Mouse (Mus musculus) forebrain, embryonic 16.5 days (tissue): Measurements from ENCODE around the gene Twnk. TPM values are rescaled to one million over a fixed set of nuclear protein-coding genes. Genes with fewer than 3 reads are reported as not detected.

Source experiments
- ATAC-seq: fragments of 200-750 bp; cut with Nextera tagmentation; 2 replicates; pipeline ENCODE4 v1.8.0; 2017; ENCODE audit warnings: mild to moderate bottlenecking, moderate library complexity
- H3K27ac ChIP-seq: fragments of 300-500 bp; sonication (generic); 2 replicates; pipeline ENCODE4 v1.5.1; 2014; ENCODE audit warnings: low read length, control low read depth
- H3K27me3 ChIP-seq: fragments of 300-500 bp; sonication (generic); replicated peaks from 2 replicates; pipeline ENCODE4 v1.6.1; 2014; ENCODE audit warnings: low read length; ENCODE audit not compliant: control insufficient read depth, insufficient read depth
- H3K36me3 ChIP-seq: fragments of 300-500 bp; sonication (generic); 2 replicates; pipeline ENCODE4 v1.6.1; 2014; ENCODE audit not compliant: control insufficient read depth, insufficient read depth
- H3K4me1 ChIP-seq: fragments of 300-500 bp; sonication (generic); replicated peaks from 2 replicates; pipeline ENCODE4 v1.6.1; 2014; ENCODE audit warnings: low read length; ENCODE audit not compliant: control insufficient read depth, insufficient read depth
- H3K4me2 ChIP-seq: fragments of 300-500 bp; sonication (generic); 2 replicates; pipeline ENCODE4 v1.6.1; 2014; ENCODE audit warnings: mild to moderate bottlenecking, low read length, control low read depth
- H3K4me3 ChIP-seq: fragments of 300-500 bp; sonication (generic); replicated peaks from 2 replicates; pipeline ENCODE4 v1.5.1; 2014; ENCODE audit warnings: mild to moderate bottlenecking, low read length, control low read depth
- H3K9ac ChIP-seq: fragments of 300-500 bp; sonication (generic); replicated peaks from 2 replicates; pipeline ENCODE4 v1.6.1; 2014; ENCODE audit warnings: low read depth, low read length, control low read depth
- H3K9me3 ChIP-seq: fragments of 300-500 bp; sonication (generic); 2 replicates; pipeline ENCODE4 v1.6.1; 2016; ENCODE audit warnings: low read length; ENCODE audit not compliant: control insufficient read depth
- WGBS: fragments of 180-500 bp; shearing (Covaris S2); extraction: QIAGEN DNeasy Blood & Tissue Kit; methylation state at CpG from one replicate; pipeline ENCODE4 v1.1.7; 2014; 5-methylcytosine and 5-hydroxymethylcytosine counted together
- polyA plus RNA-seq: library from polyadenylated mRNA; unstranded; fragments of >200 nt; fragmentation: Nextera tagmentation; extraction: Ambion mirVana; gene quantifications from 2 replicates; pipeline ENCODE4 v1.2.1, GENCODE M21; 2015

Twnk gene
- polyA plus RNA-seq, 1 experiment from 2014 or later = 24.6 TPM

DNA sequence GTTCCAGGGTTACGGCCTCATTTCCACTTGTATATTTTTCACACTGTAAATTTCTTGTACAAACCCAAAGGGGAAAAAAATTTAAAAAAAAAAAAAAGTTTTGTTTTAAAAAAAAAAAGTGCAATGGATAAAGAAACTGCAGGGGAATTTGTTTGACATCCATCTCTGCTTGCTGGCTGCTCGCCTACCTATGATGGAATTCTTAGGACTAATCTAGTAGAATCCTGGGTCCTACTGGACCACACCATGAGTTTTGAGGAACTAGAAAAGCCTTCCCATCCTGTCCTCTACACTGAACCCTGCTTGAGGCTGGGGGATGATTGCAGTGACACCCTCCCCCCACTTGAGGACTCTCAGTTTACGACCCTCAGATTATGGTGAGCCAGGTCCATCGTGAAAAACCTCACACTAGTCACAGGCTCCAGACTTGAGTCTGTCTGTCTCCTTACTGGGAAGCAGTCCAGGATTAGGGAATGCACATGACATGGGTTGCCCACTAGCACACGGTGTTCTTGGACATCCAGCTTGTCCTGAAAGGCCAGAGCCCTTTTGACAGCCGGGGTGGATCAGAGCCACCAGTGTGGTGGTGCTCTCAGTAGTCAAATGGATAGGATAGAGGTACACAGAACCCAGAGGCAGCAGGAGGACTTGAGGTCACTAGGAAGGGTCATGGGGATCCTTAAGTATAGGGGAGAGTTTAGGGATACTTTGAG is 21.7 kb downstream of the Twnk start:
- no peak for ATAC-seq
- no peak overlapping the region for H3K27ac ChIP-seq

DNA sequence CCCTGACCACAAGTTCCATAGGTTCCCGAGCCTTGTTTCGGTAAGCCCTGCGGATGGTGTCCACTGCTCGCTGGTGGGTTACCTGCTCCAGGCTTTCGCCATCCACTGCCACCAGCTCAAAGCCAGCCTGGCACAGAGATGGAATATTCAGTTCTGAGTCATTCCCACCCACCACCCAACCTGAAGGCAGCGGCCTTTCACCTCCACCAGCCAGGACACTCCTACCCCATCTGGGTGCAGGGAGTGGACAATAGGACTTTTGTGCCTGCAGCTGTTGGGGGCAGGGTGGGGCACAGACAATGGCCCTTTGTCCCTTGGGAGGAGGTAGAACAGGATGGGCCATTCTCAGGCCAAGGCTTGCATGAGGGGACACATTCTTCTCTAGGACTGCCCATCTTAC is 22.4 kb downstream of the Twnk start:
- peaks cover 17% of the 10 kb centered on the region for H3K36me3 ChIP-seq
- no peak overlapping the region for H3K4me3 ChIP-seq
- ATAC-seq = no peak
- no peak overlapping the region for H3K27ac ChIP-seq
- H3K9me3 ChIP-seq = no peaks in the 10 kb centered on the region
- no peaks in the 10 kb centered on the region for H3K27me3 ChIP-seq
- peaks cover 7% of the 10 kb centered on the region for H3K4me1 ChIP-seq
- 82% methylated on average over 6 of the region's 6 CpGs for WGBS
- no peak overlapping the region for H3K9ac ChIP-seq
- H3K4me2 ChIP-seq = no peak overlapping the region

More for the DNA sequence above, 21.7 kb downstream of the Twnk start:
- Histone ChIP-seq H3K4me2 (no peak overlapping the region), H3K36me3 (peaks cover 19% of the 10 kb centered on the region), H3K4me3 (no peak overlapping the region), H3K9ac (no peak overlapping the region), H3K9me3 (no peaks in the 10 kb centered on the region), H3K4me1 (peaks cover 5% of the 10 kb centered on the region), H3K27me3 (no peaks in the 10 kb centered on the region)
- WGBS = 78% methylated on average over 6 of the region's 6 CpGs

DNA sequence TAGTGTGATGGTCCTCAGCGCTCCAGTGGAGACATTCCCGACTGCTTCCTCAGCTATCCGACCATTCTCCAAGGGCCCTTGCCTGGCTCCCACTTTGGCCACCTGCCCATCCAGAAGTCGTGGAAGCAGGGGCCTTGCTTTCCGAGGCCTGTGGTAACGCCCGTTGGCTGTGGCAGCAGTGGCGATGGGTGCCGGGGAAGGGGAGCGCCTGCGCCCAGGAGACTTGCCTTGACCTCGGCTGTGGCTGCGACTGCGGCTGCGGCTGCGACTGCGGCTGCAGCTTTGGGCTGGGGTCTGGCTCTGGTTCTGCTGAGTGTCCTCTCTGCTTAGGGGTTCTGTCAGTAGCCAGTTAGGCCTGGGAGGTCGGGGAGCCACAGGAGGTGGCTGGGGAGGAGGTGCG is 23.3 kb downstream of the Twnk start:
- no peaks in the 10 kb centered on the region for H3K9me3 ChIP-seq
- H3K4me2 ChIP-seq = no peak overlapping the region
- H3K27me3 ChIP-seq = no peaks in the 10 kb centered on the region
- no peak overlapping the region for H3K27ac ChIP-seq
- H3K36me3 ChIP-seq = peaks cover 17% of the 10 kb centered on the region
- no peak overlapping the region for H3K4me3 ChIP-seq
- H3K9ac ChIP-seq = no peak overlapping the region
- ATAC-seq = no peak
- peaks cover 7% of the 10 kb centered on the region for H3K4me1 ChIP-seq
- WGBS = 63% methylated on average over 19 of the region's 19 CpGs

DNA sequence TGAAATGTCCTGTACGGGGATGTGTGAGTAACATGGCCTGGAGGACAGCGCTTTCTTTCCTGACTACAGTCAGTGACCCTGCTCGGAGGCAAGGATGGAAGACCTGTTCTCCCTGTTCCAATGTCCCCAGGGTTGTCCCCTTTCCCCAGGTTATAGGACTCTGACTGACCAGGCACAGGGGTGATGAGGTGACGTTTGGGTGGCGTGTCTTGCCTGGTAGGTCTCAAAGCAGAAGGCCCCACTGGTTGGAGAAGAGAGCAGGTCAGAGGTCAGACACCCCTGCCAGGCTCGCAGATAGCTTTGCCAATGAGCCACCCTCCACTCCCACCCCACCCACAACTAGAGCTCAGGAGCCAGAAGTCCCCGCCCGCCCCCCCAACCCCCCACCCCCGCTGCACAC is 24.1 kb downstream of the Twnk start:
- ATAC-seq = no peak
- H3K9me3 ChIP-seq = no peaks in the 10 kb centered on the region
- WGBS = 51% methylated on average over 9 of the region's 9 CpGs
- H3K4me1 ChIP-seq = peaks cover 7% of the 10 kb centered on the region
- H3K4me2 ChIP-seq = no peak overlapping the region
- H3K4me3 ChIP-seq = no peak overlapping the region
- no peak overlapping the region for H3K27ac ChIP-seq
- no peaks in the 10 kb centered on the region for H3K27me3 ChIP-seq
- H3K9ac ChIP-seq = no peak overlapping the region
- peaks cover 17% of the 10 kb centered on the region for H3K36me3 ChIP-seq

DNA sequence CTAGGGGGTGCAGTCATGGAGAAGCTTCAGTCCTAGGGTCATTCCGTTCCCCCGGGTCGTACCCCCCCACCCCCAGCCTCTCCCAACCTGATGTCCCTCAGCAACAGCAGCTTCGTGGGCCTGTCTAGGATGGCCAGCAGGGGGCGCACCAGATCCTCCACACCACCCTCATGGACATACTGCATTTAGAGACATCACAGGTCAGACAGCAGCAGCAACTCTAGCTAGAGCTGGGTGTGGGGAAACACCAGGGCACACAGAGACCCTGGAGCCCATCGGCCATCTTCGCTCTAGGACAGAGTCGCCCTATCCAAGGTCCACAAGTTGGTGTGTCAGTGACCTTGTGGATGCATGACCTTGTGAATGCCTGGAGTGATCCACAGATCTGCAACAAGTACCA is 24.6 kb downstream of the Twnk start:
- Histone ChIP-seq H3K27ac (no peak overlapping the region), H3K9me3 (no peaks in the 10 kb centered on the region), H3K4me2 (no peak overlapping the region), H3K4me3 (no peak overlapping the region), H3K36me3 (peaks cover 14% of the 10 kb centered on the region; the same call in 1 of the 2 replicates), H3K4me1 (peaks cover 7% of the 10 kb centered on the region), H3K9ac (no peak overlapping the region), H3K27me3 (no peaks in the 10 kb centered on the region)
- 39% methylated on average over 8 of the region's 8 CpGs for WGBS
- peak; percentile 24; the same call in 1 of the 2 replicates for ATAC-seq

DNA sequence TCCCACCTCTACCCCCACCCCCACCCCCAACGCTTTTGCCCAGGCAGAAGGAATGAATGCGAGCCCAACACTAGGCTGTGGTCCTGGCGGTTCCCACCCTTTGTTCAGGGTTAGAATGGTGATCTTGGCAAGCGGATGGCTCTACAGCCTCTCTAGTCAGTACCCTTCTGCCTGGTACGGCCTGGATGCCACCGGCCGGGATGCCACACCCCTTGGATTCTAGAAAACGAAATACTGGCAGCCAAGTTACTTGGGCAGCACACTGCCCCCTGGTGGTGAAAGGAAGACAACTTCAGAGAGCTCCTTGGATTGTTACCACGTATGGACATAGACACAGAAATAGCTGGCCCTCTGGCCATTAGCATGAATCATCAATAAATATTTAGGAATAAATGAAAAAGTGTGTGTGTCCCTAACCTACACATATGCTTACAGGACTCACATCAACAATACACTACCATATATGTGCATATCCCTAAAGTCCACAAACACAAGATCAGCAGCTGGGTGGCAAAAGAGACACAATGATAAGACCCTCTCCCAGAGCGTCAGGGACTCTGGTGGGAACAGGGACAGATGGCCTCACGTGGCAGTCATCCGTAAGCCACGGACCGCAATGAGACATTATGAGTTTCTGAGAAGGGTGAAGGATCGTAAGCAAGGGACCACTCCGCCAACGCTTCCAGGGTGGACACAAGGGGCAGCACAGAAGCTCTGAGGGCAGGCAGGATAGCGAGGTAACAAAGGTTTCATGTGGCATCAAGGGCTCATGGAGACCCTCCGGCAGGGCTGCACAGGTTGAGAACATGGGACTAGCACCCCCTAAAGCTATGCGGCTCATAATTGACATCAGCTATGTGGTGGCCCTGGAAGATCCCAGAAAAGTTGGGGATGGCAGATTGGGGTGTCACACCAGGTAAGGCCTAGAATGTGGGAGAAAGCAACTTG is 25.6 kb downstream of the Twnk start:
- H3K9ac ChIP-seq = no peak overlapping the region; the same call in 1 of the 2 replicates
- H3K4me3 ChIP-seq = no peak overlapping the region
- peak; percentile 31 for ATAC-seq

DNA sequence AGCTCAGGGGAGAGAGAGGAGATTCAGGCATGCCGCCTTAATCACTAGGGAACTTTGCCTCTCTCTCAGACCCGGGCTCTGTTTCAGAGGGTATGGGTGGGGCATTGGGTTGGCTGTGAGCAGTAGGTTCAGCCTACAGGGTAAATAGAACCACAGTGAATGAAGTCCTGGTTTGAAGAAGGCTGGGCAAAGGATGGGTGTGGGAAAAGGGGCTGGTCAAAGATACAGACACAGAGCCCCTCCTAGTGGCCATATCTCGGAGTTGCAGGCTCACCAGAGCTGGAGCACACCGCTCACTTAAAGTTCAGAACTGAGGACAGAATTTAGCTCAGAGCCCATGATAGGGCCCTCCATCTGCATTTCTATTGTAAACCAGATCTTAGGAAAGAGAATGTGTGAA is 26.3 kb downstream of the Twnk start:
- no peak overlapping the region for H3K4me3 ChIP-seq
- 21% methylated on average over 4 of the region's 4 CpGs for WGBS
- peaks cover 5% of the 10 kb centered on the region; the same call in 1 of the 2 replicates for H3K36me3 ChIP-seq
- H3K4me2 ChIP-seq = no peak overlapping the region
- H3K9ac ChIP-seq = no peak overlapping the region
- ATAC-seq = peak; percentile 41
- H3K9me3 ChIP-seq = no peaks in the 10 kb centered on the region
- H3K27me3 ChIP-seq = no peaks in the 10 kb centered on the region
- H3K4me1 ChIP-seq = peaks cover 7% of the 10 kb centered on the region
- no peak overlapping the region for H3K27ac ChIP-seq

More for the DNA sequence above, 25.6 kb downstream of the Twnk start:
- peaks cover 7% of the 10 kb centered on the region for H3K4me1 ChIP-seq
- 43% methylated on average over 20 of the region's 20 CpGs for WGBS
- peak overlapping the region; percentile 31 for H3K4me2 ChIP-seq
- no peak overlapping the region for H3K27ac ChIP-seq
- H3K27me3 ChIP-seq = no peaks in the 10 kb centered on the region
- H3K36me3 ChIP-seq = peaks cover 10% of the 10 kb centered on the region; the same call in 1 of the 2 replicates
- H3K9me3 ChIP-seq = no peaks in the 10 kb centered on the region

DNA sequence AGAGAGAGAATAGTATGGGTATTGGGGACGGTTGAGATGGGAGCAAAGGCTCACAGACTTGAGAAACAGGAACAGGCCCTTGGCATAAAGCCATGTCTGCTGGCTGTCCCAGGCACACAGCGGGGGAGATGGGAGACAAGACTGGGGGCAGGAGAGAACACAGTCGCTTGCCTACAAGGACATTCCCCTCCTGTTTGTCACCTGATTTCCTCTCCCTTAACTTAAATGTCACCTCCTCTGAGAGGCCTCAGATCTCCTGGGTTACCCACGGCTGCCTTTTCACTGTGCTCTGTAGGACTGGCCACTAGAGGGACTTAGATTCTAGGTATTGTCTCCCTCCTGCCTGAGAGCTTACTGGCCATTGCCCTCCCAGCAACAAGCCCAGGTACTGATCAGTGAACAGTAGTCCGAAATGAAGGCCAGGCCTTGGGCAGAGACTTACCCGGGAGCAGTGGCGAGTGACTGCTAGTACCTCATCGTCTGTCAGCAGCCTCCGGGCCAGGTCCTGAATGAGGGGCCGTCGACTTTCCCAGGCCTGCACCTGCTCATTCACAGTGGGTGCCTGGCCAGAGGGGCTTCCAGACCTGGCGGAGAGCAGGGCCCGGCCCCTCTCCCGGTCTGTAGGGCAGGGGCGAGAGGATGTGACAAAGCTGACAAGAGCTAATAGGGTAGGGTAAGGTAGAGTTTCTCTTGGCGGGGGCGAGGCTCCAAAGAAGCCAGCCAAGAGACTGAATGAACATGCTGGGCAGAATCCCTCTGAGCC is 27.3 kb downstream of the Twnk start:
- Histone ChIP-seq H3K36me3 (no peaks in the 10 kb centered on the region), H3K9me3 (no peaks in the 10 kb centered on the region), H3K4me3 (no peak overlapping the region), H3K9ac (no peak overlapping the region), H3K27me3 (no peaks in the 10 kb centered on the region), H3K4me1 (peaks cover 7% of the 10 kb centered on the region), H3K4me2 (no peak overlapping the region), H3K27ac (no peak overlapping the region)
- WGBS = 43% methylated on average over 16 of the region's 17 CpGs
- no peak for ATAC-seq

DNA sequence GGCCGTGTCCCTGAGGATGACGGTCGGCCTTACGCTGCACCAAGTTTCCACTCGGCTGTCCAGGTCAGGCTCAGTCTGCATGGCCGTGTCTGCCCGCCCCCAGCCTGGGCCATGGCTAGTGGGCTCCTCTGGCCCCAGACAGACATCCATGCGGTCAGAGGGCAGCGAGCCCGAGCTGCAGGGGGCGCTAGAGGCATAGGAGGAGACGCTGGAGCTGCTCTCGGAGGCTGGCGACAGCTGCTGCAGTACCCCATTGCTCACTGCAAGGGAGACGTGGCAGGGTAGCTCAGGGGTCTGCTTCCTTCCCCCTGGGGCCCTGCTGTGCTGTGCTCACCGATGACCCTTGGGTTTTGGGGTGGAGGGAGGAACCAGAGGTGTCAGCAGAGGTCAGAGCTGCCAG is 31.4 kb downstream of the Twnk start:
- ATAC-seq = no peak
- Histone ChIP-seq H3K36me3 (no peaks in the 10 kb centered on the region), H3K4me1 (0 out of 2 replicates have a peak, but pooled peaks cover 2% of the 10 kb centered on the region), H3K9ac (no peak overlapping the region), H3K4me2 (no peak overlapping the region), H3K27me3 (no peaks in the 10 kb centered on the region), H3K4me3 (no peak overlapping the region), H3K9me3 (no peaks in the 10 kb centered on the region), H3K27ac (no peak overlapping the region)
- 28% methylated on average over 16 of the region's 16 CpGs for WGBS
